Mouse (Mus musculus) ES-Bruce4 (cell line): ENCODE measurements around the gene Dguok.

Experiments used
- CTCF ChIP-seq: IDR thresholded peaks from one replicate; pipeline ENCODE4 v1.8.1; 2011; ENCODE audit warnings: low read depth, low read length
- EP300 ChIP-seq: IDR thresholded peaks from 2 replicates; pipeline ENCODE4 v1.6.1; 2011; ENCODE audit warnings: low read depth, low read length; ENCODE audit not compliant: insufficient read depth
- POLR2A ChIP-seq: IDR thresholded peaks from one replicate; pipeline ENCODE4 v1.8.1; 2011; ENCODE audit warnings: low read length; ENCODE audit not compliant: insufficient read depth

GRCm38 (mm10) chr6:83449440-83449839, 57.3 kb downstream of the Dguok start:
- TF ChIP-seq EP300 (no peak), POLR2A (no peak), CTCF (no peak)
